Mouse (Mus musculus) liver, adult 2 months (tissue): Measurements from ENCODE around the gene Atp5b.

Experiments
- CTCF ChIP-seq: fragments of 200-500 bp; IDR thresholded peaks from 2 replicates; pipeline ENCODE4 v1.5.1; 2011; ENCODE audit warnings: low read depth, low read length, control low read depth
- POLR2A ChIP-seq: fragments of 200-500 bp; IDR thresholded peaks from 2 replicates; pipeline ENCODE4 v1.6.1; 2011; ENCODE audit warnings: low read length, control low read depth; ENCODE audit not compliant: insufficient read depth; ENCODE audit errors: extremely low read depth

DNA sequence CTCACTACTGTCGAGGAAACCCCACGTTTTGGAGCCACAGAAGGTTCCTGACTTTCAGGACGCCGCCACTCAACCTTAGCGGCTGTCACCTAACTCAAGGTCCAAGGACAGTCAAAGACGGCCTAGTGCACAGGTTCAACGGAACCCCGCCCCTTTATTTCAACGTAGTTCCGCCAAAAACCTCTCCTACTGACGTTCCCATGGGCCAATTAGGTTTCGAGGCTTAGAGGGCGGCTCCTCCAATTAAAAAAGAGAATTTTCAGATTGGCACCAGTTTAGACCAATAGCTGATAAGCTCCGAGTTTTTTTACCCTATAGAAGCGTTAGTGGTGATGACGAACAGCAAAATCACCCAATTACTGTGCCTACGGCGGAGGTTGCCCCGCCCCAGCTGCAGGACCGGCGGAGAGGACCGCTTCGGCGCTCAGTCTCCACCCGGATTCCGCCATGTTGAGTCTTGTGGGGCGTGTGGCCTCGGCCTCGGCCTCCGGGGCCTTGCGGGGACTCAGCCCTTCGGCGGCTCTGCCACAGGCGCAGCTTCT, at the start of gene Atp5b:
- TF ChIP-seq POLR2A (peak; percentile 96), CTCF (no peak)
